Mouse (Mus musculus): ENCODE results near the gene Gpr68.

Gene Gpr68

GRCm38 (mm10) chr12:100875960-100876359 lies 32.0 kb downstream of the Gpr68 start:
- in situ Hi-C loops (cut with MboI; ENCODE audit: low sequenced_read_pairs) = no loop called here

GRCm38 (mm10) chr12:100875553-100875952 lies 32.4 kb downstream of the Gpr68 start:
- in situ Hi-C loops (cut with MboI; ENCODE audit: low sequenced_read_pairs) = no loop called here

GRCm38 (mm10) chr12:100873612-100874011 lies 34.4 kb downstream of the Gpr68 start:
- in situ Hi-C loops (cut with MboI; ENCODE audit: low sequenced_read_pairs) = no loop called here

- in situ Hi-C loops (cut with MboI; ENCODE audit: low sequenced_read_pairs) = no loop called here
These were observed 36.2 kb downstream of the Gpr68 start for GRCm38 (mm10) chr12:100871841-100872240.

GRCm38 (mm10) chr12:100871234-100871633 lies 36.8 kb downstream of the Gpr68 start:
- in situ Hi-C loops (cut with MboI; ENCODE audit: low sequenced_read_pairs) = no loop called here

GRCm38 (mm10) chr12:100868049-100868622 lies 39.9 kb downstream of the Gpr68 start:
- in situ Hi-C loops (cut with MboI; ENCODE audit: low sequenced_read_pairs) = no loop called here

- in situ Hi-C loops (cut with MboI; ENCODE audit: low sequenced_read_pairs) = no loop called here
These were observed 40.9 kb downstream of the Gpr68 start for GRCm38 (mm10) chr12:100867097-100867496.

GRCm38 (mm10) chr12:100865509-100866078 lies 42.4 kb downstream of the Gpr68 start:
- in situ Hi-C loops (cut with MboI; ENCODE audit: low sequenced_read_pairs) = no loop called here

GRCm38 (mm10) chr12:100865072-100865471 lies 42.9 kb downstream of the Gpr68 start:
- in situ Hi-C loops (cut with MboI; ENCODE audit: low sequenced_read_pairs) = no loop called here

- in situ Hi-C loops (cut with MboI; ENCODE audit: low sequenced_read_pairs) = no loop called here
These were observed 45.0 kb downstream of the Gpr68 start for GRCm38 (mm10) chr12:100862856-100863446.

- in situ Hi-C loops (cut with MboI; ENCODE audit: low sequenced_read_pairs) = no loop called here
These were observed 45.7 kb downstream of the Gpr68 start for GRCm38 (mm10) chr12:100862272-100862671.

GRCm38 (mm10) chr12:100857791-100858190 lies 50.2 kb downstream of the Gpr68 start:
- in situ Hi-C loops (cut with MboI; ENCODE audit: low sequenced_read_pairs) = no loop called here

GRCm38 (mm10) chr12:100856337-100856736 lies 51.7 kb downstream of the Gpr68 start:
- in situ Hi-C loops (cut with MboI; ENCODE audit: low sequenced_read_pairs) = no loop called here

GRCm38 (mm10) chr12:100852370-100852769 lies 55.6 kb downstream of the Gpr68 start:
- in situ Hi-C loops (cut with MboI; ENCODE audit: low sequenced_read_pairs) = loop anchor here (5.0 kb wide), 1 partner anchor 60 kb away; no protein-coding TSS in a partner anchor

- in situ Hi-C loops (cut with MboI; ENCODE audit: low sequenced_read_pairs) = loop anchor here (5.0 to 25.0 kb wide), 2 partner anchors 63 to 687 kb away; partner anchors contain the start of gene Nrde2
These were observed 58.4 kb downstream of the Gpr68 start for GRCm38 (mm10) chr12:100849421-100850138.

GRCm38 (mm10) chr12:100847437-100848080 lies 60.4 kb downstream of the Gpr68 start:
- in situ Hi-C loops (cut with MboI; ENCODE audit: low sequenced_read_pairs) = loop anchor here (25.0 kb wide), 1 partner anchor 685 kb away; the partner anchor contains the start of gene Nrde2

- in situ Hi-C loops (cut with MboI; ENCODE audit: low sequenced_read_pairs) = loop anchor here (25.0 kb wide), 1 partner anchor 684 kb away; the partner anchor contains the start of gene Nrde2
These were observed 61.4 kb downstream of the Gpr68 start for GRCm38 (mm10) chr12:100846566-100846965.

GRCm38 (mm10) chr12:100845829-100846228 lies 62.2 kb downstream of the Gpr68 start:
- in situ Hi-C loops (cut with MboI; ENCODE audit: low sequenced_read_pairs) = loop anchor here (25.0 kb wide), 1 partner anchor 684 kb away; the partner anchor contains the start of gene Nrde2

- in situ Hi-C loops (cut with MboI; ENCODE audit: low sequenced_read_pairs) = loop anchor here (5.0 to 25.0 kb wide), 2 partner anchors 267 to 682 kb away; partner anchors contain the start of gene Nrde2
These were observed 63.5 kb downstream of the Gpr68 start for GRCm38 (mm10) chr12:100844546-100844945.

GRCm38 (mm10) chr12:100843171-100843570 lies 64.8 kb downstream of the Gpr68 start:
- in situ Hi-C loops (cut with MboI; ENCODE audit: low sequenced_read_pairs) = loop anchor here (5.0 to 25.0 kb wide), 2 partner anchors 266 to 681 kb away; partner anchors contain the start of gene Nrde2

Data from CH12F3 (cell line).